Mouse (Mus musculus): ENCODE data around the gene Pitpnm2. TPM values are rescaled to one million over a fixed set of nuclear protein-coding genes. Genes with fewer than 3 reads are reported as not detected.

Gene Pitpnm2
- total RNA-seq, 1 experiment from 2014 or later = 14.3 TPM

DNA sequence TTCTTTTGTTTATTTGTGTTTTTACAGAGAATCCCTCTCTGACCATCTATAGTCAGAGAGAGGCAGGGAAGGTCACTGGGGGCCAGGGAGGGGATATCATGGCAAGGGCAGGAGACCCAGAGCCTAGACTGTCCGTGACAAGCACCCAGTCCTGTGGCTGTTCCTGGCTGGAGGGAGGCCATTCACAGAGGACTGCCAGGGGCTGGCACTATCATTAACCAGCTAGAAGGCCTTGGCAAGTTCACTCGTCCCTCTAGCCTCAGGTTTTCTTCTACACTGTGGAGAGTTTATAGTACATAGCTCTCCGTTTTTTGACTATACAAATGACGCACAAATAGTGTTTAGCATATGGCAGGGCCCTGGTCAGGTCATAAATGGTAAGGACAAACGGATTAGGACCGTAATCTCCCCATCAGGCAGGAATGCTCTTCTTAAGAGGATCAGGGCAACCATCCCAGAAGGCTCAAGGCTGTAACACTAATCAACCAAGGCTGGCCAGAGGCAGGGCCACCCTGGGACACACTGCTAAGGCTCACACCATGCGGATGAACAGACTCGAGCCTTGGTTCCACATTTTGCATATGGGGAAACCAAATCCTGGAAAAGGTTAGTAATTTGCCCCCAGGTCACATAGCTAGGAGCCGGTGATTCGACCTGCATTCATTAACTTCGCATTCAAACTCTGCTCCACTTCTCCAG, 55.0 kb downstream of the Pitpnm2 start:
- no peak for ATAC-seq (replicated peaks in 1 of 2; ENCODE audit: insufficient read depth in 1 of 2, low FRiP score in 2 of 2, low TSS enrichment in 1 of 2, low read depth in 1 of 2, poor library complexity in 2 of 2, severe bottlenecking in 2 of 2)

DNA sequence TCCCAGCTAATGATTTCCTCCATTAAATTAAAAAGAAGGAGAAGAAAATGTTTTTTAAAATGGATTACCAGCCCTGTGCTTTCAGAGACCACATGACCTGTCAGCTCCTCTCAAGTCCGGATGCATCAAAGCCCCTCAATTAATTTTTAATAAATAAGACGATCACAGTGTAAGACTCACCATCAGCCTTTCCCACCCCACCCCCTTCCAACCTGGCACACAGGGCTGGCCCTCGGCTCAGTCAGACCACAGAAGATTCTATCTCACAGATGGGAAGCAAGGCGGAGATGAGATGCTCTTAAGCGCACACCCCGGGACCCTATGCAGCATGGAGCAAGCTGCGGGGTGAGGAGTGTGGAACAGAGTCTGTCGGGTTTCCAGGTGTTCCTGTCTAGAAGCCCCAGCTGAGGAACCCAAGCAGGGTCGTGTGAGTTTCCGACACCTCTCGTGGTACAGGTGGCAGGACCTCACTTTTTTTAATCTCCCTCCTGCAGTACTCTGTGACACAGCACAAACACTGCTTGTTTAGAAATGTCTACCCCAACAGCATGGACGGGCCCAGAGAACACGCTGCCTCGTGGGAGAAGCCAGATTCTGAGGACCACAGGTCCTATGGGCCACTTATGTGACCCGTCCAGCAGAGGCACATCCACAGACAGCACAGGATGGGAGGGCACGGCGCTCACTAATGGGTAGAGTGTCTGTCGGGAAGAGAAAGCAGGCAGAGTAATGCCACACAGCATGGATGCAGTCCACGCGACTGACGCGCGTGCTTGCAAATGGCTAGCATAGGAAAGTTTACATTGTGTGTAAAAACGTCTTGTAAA, 56.1 kb downstream of the Pitpnm2 start:
- no peak for ATAC-seq (replicated peaks in 1 of 2; ENCODE audit: insufficient read depth in 1 of 2, low FRiP score in 2 of 2, low TSS enrichment in 1 of 2, low read depth in 1 of 2, poor library complexity in 2 of 2, severe bottlenecking in 2 of 2)

DNA sequence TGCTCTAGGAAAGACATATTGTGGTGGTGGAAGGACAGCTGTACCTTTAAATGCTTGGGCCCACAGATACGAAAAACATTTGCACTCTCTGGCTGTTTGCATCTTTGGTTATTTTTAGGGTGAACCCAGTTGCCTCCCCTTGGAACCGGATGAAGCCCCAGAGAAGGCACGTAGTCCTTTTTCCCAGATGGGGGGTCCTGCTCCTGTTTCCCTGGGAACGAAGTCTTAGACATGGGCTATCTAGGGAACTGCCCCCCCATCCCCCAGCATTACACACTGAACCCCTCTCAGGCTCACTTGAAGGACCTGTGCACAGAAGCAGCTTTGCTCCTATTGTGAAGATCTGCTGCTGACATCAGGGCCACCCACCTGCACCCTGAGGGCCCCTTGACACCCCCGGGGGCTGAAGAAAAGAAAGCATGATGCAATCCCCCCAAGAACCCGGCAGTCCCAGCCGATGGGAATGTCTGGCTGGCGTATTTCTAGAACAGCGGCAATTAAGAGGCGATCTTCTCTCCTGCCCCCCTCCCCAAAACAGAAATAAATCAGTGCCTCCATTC, 56.8 kb downstream of the Pitpnm2 start:
- ATAC-seq (replicated peaks in 1 of 2; ENCODE audit: insufficient read depth in 1 of 2, low FRiP score in 2 of 2, low TSS enrichment in 1 of 2, low read depth in 1 of 2, poor library complexity in 2 of 2, severe bottlenecking in 2 of 2) = no peak

DNA sequence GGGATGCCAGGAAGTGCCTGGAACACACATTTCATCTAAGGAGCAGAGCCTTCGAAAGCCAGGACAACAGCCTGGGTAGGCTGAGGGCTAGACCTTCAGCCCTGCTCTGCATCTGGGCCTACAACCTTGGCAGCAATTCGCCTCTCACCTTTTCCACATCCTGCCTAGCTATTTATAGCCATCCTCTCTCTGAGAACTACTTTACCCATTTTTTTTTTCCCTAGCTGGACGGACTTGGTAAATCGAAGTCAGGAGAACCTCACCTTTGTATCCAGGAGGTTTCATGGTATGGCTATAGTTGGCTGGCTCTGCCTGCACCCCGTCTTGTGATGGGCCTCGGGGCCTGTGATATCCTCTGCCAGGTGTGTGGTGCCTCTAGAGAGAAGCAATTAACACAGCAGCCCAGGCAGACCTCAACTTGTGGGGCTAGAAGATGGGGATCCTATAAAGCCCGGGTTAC, 57.3 kb downstream of the Pitpnm2 start:
- ATAC-seq (replicated peaks in 1 of 2; ENCODE audit: insufficient read depth in 1 of 2, low FRiP score in 2 of 2, low TSS enrichment in 1 of 2, low read depth in 1 of 2, poor library complexity in 2 of 2, severe bottlenecking in 2 of 2) = 0 out of 4 replicates have a peak, but pooled peaks of 1 of the 2 experiments have one; percentile 1

DNA sequence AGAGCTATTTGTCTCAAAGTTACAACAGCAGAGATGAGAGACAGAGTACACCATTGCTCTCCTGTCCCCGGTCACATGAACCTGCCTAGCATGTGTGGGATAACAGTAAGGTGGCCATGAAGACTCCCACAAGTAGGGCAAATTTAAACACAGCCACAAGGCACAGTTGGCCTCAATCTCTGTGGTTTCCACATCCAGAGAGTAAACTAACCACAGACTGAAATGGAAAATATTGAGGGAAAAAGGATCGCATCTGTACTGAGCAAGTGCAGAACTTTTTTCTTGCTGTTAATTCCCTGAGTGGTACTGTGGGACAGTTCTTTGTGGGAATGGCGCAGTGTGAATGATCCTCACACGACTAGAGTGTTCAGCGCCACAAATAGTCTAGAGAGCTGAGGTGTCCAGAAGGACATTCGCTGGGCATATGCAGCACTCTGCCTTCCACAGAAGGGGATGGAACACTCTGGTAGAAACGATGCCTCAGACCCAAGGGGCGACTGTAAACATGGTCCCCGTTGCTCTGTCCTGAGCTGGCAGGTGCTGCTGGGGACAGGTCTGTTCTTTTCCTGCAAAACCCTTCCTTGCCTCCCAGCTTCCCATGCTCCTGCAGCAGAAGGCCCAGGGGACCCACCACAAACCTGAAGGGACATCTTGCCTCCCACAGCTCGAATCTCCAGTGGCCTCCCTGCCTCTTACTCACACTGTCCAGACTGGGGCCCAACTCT, 59.3 kb downstream of the Pitpnm2 start:
- no peak for ATAC-seq (replicated peaks in 1 of 2; ENCODE audit: insufficient read depth in 1 of 2, low FRiP score in 2 of 2, low TSS enrichment in 1 of 2, low read depth in 1 of 2, poor library complexity in 2 of 2, severe bottlenecking in 2 of 2)

DNA sequence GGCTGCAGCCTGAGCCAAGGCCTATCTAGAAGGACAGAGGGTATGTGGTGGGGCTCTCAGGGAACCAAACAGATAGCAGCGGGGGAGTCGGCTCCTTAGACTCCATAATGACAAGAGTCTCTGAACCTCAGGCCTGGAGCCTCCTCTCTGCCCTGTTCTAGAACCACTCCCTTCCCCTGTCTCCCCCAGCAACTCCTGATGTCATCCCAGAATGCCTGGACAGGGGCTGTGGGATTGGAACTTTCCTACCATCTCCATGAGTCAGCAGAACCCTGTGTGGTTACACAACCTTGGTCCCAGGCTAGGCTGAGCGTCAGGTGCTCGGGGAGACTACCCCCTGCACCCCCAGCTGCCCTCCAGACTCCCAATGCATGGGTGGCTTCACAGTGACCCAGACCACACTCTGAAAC, 60.0 kb downstream of the Pitpnm2 start:
- ATAC-seq (replicated peaks in 1 of 2; ENCODE audit: insufficient read depth in 1 of 2, low FRiP score in 2 of 2, low TSS enrichment in 1 of 2, low read depth in 1 of 2, poor library complexity in 2 of 2, severe bottlenecking in 2 of 2) = no peak

DNA sequence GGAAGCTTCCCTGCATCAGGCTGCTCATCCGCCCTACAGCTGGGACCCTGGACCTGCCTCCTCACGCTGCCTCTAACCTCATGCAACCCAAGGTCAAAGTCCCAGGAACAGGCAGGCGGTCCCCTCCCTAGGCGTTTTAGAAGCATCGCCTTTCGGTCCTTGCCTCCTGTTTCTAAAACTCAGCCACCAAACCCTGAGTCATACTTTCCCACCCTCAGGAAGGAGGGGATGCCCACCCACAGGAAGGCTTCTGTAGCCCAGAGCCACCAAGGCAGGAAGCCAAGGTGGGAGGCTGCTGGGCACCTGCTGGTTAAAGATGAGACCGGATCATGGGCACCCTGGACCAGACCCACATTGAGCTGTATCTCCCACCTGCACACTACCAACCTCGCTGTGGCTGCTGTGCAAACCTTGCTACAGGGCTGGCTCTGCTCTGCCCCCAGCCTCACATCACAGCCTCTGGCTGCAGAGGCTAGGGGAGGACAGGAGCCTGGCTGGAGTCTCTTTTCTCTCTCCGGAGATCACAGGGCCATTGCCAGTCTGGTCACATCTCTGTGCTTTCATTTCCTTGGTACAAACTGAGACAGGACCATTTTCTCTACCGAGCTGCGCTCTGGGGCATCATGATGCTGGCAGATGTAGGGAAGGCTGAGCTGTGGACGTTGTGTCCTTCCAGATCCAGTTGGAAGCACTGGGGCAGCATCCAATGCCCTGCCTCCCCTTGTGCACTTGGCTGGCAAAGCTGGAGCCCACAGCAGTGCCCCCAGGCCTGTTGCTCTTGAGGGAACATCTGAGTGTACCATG, 61.9 kb downstream of the Pitpnm2 start:
- ATAC-seq (replicated peaks in 1 of 2; ENCODE audit: insufficient read depth in 1 of 2, low FRiP score in 2 of 2, low TSS enrichment in 1 of 2, low read depth in 1 of 2, poor library complexity in 2 of 2, severe bottlenecking in 2 of 2) = peak in 1 of 2 experiments; percentile 39; a peak in 3 of 4 replicates

DNA sequence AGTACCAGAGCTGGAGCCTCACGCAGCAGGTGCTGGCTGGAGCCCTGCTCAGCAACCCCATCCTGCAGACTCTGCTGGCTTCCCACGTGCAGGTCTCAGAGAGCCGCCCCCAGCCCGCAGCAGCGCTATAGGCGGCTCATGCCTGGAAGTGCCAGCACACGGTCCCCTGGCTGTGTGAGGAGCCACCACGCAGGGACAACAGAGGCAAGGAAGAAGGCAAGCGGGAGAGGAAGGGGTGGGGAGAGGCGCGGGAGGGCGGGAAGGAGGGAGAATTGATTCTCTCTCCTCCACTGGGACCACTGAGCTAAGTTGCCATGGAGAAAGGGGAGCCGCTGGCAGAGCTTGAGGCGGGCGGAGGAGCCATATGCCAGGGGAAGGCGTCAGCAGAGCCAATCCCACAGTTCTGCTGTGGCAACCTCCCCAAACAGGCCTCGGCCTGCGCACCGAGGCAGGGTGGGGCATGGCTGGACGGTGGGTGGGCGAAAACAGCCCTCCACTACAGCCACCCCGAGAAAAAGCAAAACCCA, 62.5 kb downstream of the Pitpnm2 start:
- peak; percentile 9 to 29; a peak in 1 of 4 replicates for ATAC-seq (replicated peaks in 1 of 2; ENCODE audit: insufficient read depth in 1 of 2, low FRiP score in 2 of 2, low TSS enrichment in 1 of 2, low read depth in 1 of 2, poor library complexity in 2 of 2, severe bottlenecking in 2 of 2)

DNA sequence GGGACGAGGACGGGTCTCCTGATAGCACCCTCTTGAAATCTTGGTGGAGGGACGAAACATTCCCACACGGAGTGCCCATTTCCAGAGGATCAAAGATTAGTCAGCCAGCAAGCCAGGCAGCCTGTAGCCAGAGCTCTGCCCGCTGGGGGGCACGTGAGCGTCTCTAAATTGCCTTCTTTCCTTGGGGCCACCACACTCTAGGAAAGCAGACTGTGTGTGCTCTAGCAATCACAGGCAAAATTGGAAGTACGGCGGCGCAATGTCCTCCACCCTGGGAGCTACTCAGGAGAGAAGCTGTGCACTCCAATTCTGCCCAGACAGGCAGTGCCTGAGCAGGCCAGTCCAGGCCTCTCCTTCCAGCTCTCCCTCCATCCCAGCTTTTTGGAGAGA, 63.1 kb downstream of the Pitpnm2 start:
- ATAC-seq (replicated peaks in 1 of 2; ENCODE audit: insufficient read depth in 1 of 2, low FRiP score in 2 of 2, low TSS enrichment in 1 of 2, low read depth in 1 of 2, poor library complexity in 2 of 2, severe bottlenecking in 2 of 2) = no peak

DNA sequence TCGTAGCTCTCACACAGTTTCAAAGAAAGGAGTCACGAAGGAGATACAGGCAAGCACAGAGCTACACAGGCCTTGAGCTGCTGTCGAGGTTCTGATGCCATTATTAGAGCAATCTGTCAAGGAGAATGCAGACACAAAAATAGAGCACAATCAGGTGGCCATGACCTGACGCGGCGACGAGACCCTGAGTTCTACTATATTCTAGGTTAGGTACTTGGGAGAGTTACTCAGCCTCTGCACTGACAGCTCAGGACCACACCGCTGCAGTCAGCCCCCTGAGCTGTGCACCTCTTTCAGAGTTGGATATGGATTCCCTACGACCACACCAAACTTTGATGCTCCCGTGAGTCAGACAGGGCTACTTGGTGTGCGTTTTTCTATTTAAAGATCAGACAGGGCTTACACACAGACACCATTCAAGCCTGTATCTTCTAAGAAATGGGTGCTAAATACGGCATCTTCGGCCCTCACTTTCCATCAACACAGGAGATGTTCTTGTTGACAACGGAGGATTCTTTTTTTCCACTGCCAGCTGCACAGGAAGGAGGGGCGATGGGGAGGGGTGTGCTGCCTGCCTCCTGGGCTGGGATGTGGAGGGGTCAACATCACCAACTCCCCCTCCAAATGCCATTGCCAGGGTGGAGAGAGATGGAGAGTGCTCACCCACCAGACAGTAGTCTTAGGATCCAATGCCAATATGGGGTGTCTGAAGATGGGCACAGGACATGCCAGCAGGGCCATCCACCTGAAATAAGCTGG, 63.7 kb downstream of the Pitpnm2 start:
- ATAC-seq (replicated peaks in 1 of 2; ENCODE audit: insufficient read depth in 1 of 2, low FRiP score in 2 of 2, low TSS enrichment in 1 of 2, low read depth in 1 of 2, poor library complexity in 2 of 2, severe bottlenecking in 2 of 2) = no peak

DNA sequence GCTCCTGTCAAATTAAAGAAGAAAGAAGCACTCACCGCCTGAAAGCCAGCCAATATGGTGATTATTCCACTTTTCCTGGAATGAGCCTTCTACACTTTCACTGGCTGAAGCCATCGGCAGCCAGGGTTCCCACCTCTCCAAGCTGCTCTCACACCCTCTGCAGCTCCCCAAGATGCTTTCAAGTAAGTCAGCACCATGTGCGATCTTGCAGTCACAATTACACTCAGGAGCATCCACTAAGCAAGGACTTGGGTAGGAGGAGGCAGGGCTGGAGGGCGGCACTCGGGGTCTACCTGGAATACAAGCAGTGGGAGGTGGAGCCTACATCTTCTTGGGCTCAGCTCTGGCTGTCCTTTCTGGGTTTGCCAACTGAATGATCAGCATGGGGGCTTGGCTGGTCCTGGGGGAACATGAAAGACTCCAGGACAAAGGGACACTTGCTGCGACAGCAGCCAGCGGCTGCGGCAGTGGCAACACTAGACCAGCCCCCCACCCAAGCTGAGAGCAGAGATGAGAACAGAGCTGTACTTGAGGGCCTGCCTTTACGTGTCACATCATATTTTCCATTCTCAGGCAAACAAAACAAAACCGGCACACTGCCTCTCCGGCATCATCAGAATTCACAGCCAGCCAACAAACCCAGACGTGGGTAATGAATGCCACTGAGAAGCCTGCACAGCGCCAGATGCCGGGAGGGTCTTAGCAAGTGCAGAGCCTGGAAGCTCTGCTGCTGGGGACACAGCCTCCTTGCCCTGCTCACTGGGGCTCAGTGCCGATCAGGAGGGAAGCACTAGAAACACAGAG, 64.5 kb downstream of the Pitpnm2 start:
- no peak for ATAC-seq (replicated peaks in 1 of 2; ENCODE audit: insufficient read depth in 1 of 2, low FRiP score in 2 of 2, low TSS enrichment in 1 of 2, low read depth in 1 of 2, poor library complexity in 2 of 2, severe bottlenecking in 2 of 2)

DNA sequence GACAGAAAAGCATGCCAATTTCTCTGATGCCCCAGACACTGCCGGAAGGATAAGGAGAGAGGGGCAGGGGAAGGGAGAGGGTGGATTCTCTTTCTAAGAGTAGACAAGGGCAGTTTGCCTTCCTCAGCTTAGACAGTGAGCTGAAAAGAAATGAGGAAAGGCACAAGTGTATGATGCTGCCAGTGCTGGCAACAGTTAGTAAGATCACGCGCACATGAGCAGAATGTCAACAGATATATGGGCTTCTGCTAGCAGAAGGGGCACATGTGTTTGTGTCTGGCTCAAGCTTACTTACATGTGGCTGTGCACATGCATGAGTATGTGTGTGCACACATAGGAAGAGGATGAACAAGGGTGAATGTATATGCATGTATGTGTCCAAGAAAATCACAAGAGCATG, 65.4 kb downstream of the Pitpnm2 start:
- no peak for ATAC-seq (replicated peaks in 1 of 2; ENCODE audit: insufficient read depth in 1 of 2, low FRiP score in 2 of 2, low TSS enrichment in 1 of 2, low read depth in 1 of 2, poor library complexity in 2 of 2, severe bottlenecking in 2 of 2)

DNA sequence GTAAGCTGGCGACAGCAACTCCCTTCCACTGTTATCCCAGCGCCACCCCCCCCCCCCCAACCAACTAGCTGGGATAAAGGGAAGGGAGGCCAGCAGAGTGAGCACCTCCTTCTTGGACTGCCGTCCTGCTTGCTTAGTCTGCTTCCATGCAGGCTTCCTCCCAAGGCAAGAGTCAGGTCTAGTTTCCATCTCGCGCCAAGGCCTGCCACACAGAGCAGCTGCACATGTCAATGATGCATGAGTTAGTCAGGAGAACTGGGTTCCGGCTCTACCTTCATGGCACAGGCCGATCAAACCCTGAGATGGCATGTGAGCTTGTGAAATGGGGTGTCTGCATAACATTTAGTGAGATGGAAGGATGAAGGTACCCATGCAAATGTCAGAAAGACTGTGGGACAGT, 66.9 kb downstream of the Pitpnm2 start:
- no peak for ATAC-seq (replicated peaks in 1 of 2; ENCODE audit: insufficient read depth in 1 of 2, low FRiP score in 2 of 2, low TSS enrichment in 1 of 2, low read depth in 1 of 2, poor library complexity in 2 of 2, severe bottlenecking in 2 of 2)

DNA sequence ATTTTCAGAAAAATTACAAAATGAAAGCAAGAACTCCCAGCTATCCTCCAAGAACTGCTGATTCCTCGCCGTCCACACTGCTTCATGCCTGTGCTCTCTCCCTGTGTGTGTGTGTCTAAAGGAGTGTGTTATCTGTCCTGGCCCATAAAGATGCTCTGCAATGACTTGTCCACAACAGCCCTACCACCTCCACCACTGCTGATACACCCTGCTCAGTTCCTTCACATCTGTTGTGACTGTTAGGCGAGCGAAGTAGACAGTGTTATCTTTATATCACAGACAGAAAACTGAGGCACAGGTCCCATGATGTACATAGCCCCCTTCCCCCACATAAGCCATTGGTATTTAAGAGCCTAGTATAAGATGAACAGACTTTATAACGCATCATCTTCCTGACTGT, 67.5 kb downstream of the Pitpnm2 start:
- ATAC-seq (replicated peaks in 1 of 2; ENCODE audit: insufficient read depth in 1 of 2, low FRiP score in 2 of 2, low TSS enrichment in 1 of 2, low read depth in 1 of 2, poor library complexity in 2 of 2, severe bottlenecking in 2 of 2) = no peak; a peak in 1 of 4 replicates

DNA sequence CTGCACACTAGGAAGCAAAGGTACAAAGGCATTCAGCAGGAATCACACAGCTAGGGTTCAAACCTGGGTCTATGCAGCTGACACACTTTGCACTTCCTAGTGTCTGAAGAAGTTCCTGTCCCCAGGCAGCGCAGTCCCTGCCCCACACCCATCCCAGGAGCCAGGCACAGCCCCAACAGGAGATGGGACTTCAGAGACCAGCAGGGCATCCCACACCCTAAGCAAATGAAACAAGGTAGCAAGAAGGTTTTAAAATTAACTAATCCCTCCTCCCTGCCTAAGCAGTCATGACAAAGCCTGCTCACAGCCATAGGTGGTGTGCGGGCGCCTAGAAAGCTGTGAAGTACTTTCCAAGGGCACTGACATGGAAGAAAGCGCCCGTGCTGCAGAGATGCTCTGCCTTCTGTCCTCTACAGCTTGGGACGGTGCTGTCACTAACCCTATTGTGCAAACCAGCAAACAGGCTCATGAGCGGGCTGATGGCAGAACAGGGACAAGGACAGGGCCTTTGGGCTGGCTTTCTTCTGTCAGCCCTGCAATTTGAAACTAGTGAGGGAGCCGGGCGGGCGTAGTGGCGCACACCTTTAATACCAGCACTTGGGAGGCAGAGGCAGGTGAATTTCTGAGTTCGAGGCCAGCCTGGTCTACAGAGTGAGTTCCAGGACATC, 68.9 kb downstream of the Pitpnm2 start:
- ATAC-seq (replicated peaks in 1 of 2; ENCODE audit: insufficient read depth in 1 of 2, low FRiP score in 2 of 2, low TSS enrichment in 1 of 2, low read depth in 1 of 2, poor library complexity in 2 of 2, severe bottlenecking in 2 of 2) = no peak
